Mouse (Mus musculus) c-Kit-positive CD71-positive TER-119-positive erythroid progenitor cells, embryonic 14.5 days (primary cell): Measurements from ENCODE around the gene As3mt.

Experiments
- DNase-seq: peaks from one replicate; pipeline ENCODE4 v3.0.0-alpha.2; 2013; ENCODE audit warnings: low spot score

As3mt gene

GRCm38 (mm10) chr19:46707296-46708151 lies at the start of gene As3mt:
As3mt (plus strand) TSS chr19:46707458.
- DNase-seq: peak; percentile 29

GRCm38 (mm10) chr19:46658348-46658747 lies 48.9 kb upstream of the As3mt start:
- DNase-seq: no peak

- no peak for DNase-seq
These were observed 48.4 kb upstream of the As3mt start for GRCm38 (mm10) chr19:46658851-46659250.

- no peak for DNase-seq
These were observed 45.7 kb upstream of the As3mt start for GRCm38 (mm10) chr19:46661511-46661910.

- DNase-seq: no peak
These were observed 45.0 kb upstream of the As3mt start for GRCm38 (mm10) chr19:46662214-46662613.

- no peak for DNase-seq
These were observed 44.5 kb upstream of the As3mt start for GRCm38 (mm10) chr19:46662784-46663183.

GRCm38 (mm10) chr19:46665474-46665873 lies 41.8 kb upstream of the As3mt start:
- DNase-seq: no peak

GRCm38 (mm10) chr19:46667300-46667699 lies 40.0 kb upstream of the As3mt start:
- no peak for DNase-seq

GRCm38 (mm10) chr19:46668263-46668662 lies 39.0 kb upstream of the As3mt start:
- no peak for DNase-seq

- DNase-seq: no peak
These were observed 37.5 kb upstream of the As3mt start for GRCm38 (mm10) chr19:46669802-46670201.

- DNase-seq: peak; percentile 20
These were observed 36.6 kb upstream of the As3mt start for GRCm38 (mm10) chr19:46670691-46671090.

GRCm38 (mm10) chr19:46672766-46673418 lies 34.4 kb upstream of the As3mt start, which contains the start of gene Cyp17a1:
Cyp17a1 (minus strand) TSS chr19:46673172.
- no peak for DNase-seq

- DNase-seq: no peak
These were observed 31.6 kb upstream of the As3mt start for GRCm38 (mm10) chr19:46675641-46676040.

GRCm38 (mm10) chr19:46679720-46680383 lies 27.4 kb upstream of the As3mt start:
- no peak for DNase-seq

GRCm38 (mm10) chr19:46689460-46690372 lies 17.5 kb upstream of the As3mt start, which contains the start of gene Borcs7:
Borcs7 (plus strand) TSS chr19:46689906.
- peak; percentile 80 for DNase-seq

GRCm38 (mm10) chr19:46690387-46690786 lies 16.9 kb upstream of the As3mt start:
- DNase-seq: no peak

GRCm38 (mm10) chr19:46691078-46691477 lies 16.2 kb upstream of the As3mt start:
- DNase-seq: no peak

- DNase-seq: no peak
These were observed 14.1 kb upstream of the As3mt start for GRCm38 (mm10) chr19:46693146-46693545.

GRCm38 (mm10) chr19:46696482-46696881 lies 10.8 kb upstream of the As3mt start:
- no peak for DNase-seq

- no peak for DNase-seq
These were observed 10.3 kb upstream of the As3mt start for GRCm38 (mm10) chr19:46696943-46697342.

- DNase-seq: no peak
These were observed 9.3 kb upstream of the As3mt start for GRCm38 (mm10) chr19:46697840-46698517.
